Mouse (Mus musculus) limb, embryonic 15.5 days (tissue): ENCODE results near the gene Stk16. TPM values are rescaled to one million over a fixed set of nuclear protein-coding genes. Genes with fewer than 3 reads are reported as not detected.

Experiments
- ATAC-seq: fragments of 200-750 bp; cut with Nextera tagmentation; 2 replicates; pipeline ENCODE4 v1.8.0; 2017; ENCODE audit warnings: low read depth, moderate TSS enrichment; ENCODE audit not compliant: insufficient number of reproducible peaks, low FRiP score, low TSS enrichment
- H3K27ac ChIP-seq: fragments of 300-500 bp; sonication (generic); 2 replicates; pipeline ENCODE4 v1.5.1; 2015; ENCODE audit warnings: moderate library complexity, mild to moderate bottlenecking, inconsistent platforms
- H3K27me3 ChIP-seq: fragments of 300-500 bp; sonication (generic); 2 replicates; pipeline ENCODE4 v1.6.1; 2015; ENCODE audit warnings: inconsistent platforms
- H3K36me3 ChIP-seq: fragments of 300-500 bp; sonication (generic); 2 replicates; pipeline ENCODE4 v1.6.1; 2015; ENCODE audit warnings: inconsistent platforms
- H3K4me1 ChIP-seq: fragments of 300-500 bp; sonication (generic); 2 replicates; pipeline ENCODE4 v1.6.1; 2015; ENCODE audit warnings: inconsistent platforms
- H3K4me2 ChIP-seq: fragments of 300-500 bp; sonication (generic); 2 replicates; pipeline ENCODE4 v1.6.1; 2015; ENCODE audit warnings: mild to moderate bottlenecking, inconsistent platforms
- H3K4me3 ChIP-seq: fragments of 300-500 bp; sonication (generic); 2 replicates; pipeline ENCODE4 v1.5.1; 2015; ENCODE audit warnings: mild to moderate bottlenecking, inconsistent platforms
- H3K9ac ChIP-seq: fragments of 300-500 bp; sonication (generic); 2 replicates; pipeline ENCODE4 v1.6.1; 2015; ENCODE audit warnings: inconsistent platforms
- H3K9me3 ChIP-seq: fragments of 300-500 bp; sonication (generic); 2 replicates; pipeline ENCODE4 v1.6.1; 2016; ENCODE audit warnings: inconsistent platforms
- WGBS: fragments of 180-500 bp; shearing (Covaris S2); methylation state at CpG from one replicate; pipeline ENCODE4 v1.1.7; 2015; 5-methylcytosine and 5-hydroxymethylcytosine counted together
- polyA plus RNA-seq: library from polyadenylated mRNA; unstranded; fragments of >200 nt; fragmentation: Nextera tagmentation; extraction: Ambion mirVana; gene quantifications from 2 replicates; pipeline ENCODE4 v1.2.1, GENCODE M21; 2015

Stk16 gene
- polyA plus RNA-seq: 119 TPM in 2 replicates

GRCm38 (mm10) chr1:75210136-75211087, at the start of gene Stk16, which contains the start of gene Glb1l:
Gene Stk16 (plus strand): TSS chr1:75210838.
Gene Glb1l (minus strand): TSS chr1:75210813.
- Histone ChIP-seq H3K4me2 (peak within 1 kb of the TSS; percentile 85), H3K27me3 (no peaks in the 10 kb centered on the region), H3K4me3 (peak within 1 kb of the TSS; percentile 86), H3K4me1 (peaks cover 40% of the 10 kb centered on the region), H3K27ac (peak within 1 kb of the TSS; percentile 65), H3K36me3 (peaks cover 37% of the 10 kb centered on the region), H3K9ac (peak within 1 kb of the TSS; percentile 96), H3K9me3 (no peaks in the 10 kb centered on the region)
- 5% methylated on average over 42 of the region's 42 CpGs for WGBS
- peak; percentile 88 for ATAC-seq

- Histone ChIP-seq H3K36me3 (peaks cover 35% of the 10 kb centered on the region), H3K9me3 (no peaks in the 10 kb centered on the region), H3K4me2 (peak overlapping the region; percentile 76), H3K27me3 (no peaks in the 10 kb centered on the region), H3K4me1 (peaks cover 15% of the 10 kb centered on the region), H3K27ac (peak overlapping the region; percentile 94), H3K9ac (peak overlapping the region; percentile 79), H3K4me3 (peak overlapping the region; percentile 80)
- WGBS: 7% methylated on average over 7 of the region's 7 CpGs
- no peak; the same call in 1 of the 2 replicates for ATAC-seq
Measured at GRCm38 (mm10) chr1:75168093-75168471, 42.6 kb upstream of the Stk16 start.

DNA sequence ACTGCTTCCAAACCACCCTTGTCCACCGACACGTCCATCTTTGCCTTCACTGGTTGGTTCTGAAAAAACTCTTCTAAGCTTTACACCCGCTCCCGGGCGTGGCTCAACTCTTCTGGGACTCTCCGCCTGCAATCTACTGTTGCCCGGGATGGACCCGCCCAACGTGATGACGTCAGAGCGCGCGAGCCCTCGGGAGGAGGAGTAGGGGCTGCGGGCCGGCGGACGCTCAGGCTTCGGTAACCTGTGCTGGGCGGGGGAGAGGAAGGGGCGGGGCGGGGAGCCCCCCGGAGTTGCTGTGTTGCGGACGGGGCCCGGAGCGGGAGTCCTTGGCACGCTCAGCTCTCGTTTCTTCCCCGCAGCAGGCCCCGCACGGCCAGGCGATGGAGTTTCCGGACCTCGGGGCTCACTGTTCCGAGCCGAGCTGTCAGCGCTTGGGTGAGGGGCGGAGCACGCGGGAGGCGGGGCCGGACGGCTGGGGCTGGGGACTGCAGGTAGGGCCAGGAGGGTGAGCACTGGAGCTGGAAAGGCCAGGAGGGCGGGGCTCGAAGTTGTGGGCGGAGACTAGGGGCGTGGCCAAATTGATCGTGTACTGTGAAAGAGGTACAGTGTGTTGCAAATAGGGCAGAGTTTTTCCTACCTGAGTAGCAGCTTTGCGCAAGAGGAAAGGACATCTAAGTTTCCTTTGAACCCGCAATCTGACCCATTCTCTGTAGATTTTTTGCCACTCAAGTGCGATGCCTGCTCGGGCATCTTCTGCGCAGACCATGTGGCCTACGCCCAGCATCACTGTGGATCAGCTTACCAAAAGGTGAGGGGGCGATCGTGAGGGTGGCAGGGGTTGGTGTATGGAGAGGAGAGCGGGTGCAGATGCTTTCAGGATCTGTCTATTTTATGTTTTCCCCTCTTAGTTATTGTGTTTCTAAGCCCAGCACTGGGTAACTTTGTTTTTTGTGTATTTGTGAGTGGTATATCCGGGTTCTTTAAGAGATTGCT, 41.9 kb upstream of the Stk16 start, which contains the start of gene Zfand2b:
Gene Zfand2b (plus strand): TSS at position 175 of the 993 bp plus-strand sequence.
- under 1% methylated on average over 59 of the region's 59 CpGs for WGBS
- no peaks in the 10 kb centered on the region for H3K9me3 ChIP-seq
- peak within 1 kb of the TSS; percentile 94 for H3K27ac ChIP-seq
- no peaks in the 10 kb centered on the region for H3K27me3 ChIP-seq
- peaks cover 42% of the 10 kb centered on the region for H3K36me3 ChIP-seq
- peak; percentile 98 for ATAC-seq
- H3K4me1 ChIP-seq: peaks cover 15% of the 10 kb centered on the region
- peak within 1 kb of the TSS; percentile 76 for H3K4me2 ChIP-seq
- peak within 1 kb of the TSS; percentile 80 for H3K4me3 ChIP-seq
- peak within 1 kb of the TSS; percentile 79 for H3K9ac ChIP-seq

GRCm38 (mm10) chr1:75179334-75180104, 31.1 kb upstream of the Stk16 start:
- peaks cover 51% of the 10 kb centered on the region for H3K36me3 ChIP-seq
- ATAC-seq: peak; percentile 18; the same call in 1 of the 2 replicates
- H3K9ac ChIP-seq: peak overlapping the region; percentile 39
- H3K4me1 ChIP-seq: peaks cover 19% of the 10 kb centered on the region
- peak overlapping the region; percentile 53 for H3K4me3 ChIP-seq
- H3K4me2 ChIP-seq: peak overlapping the region; percentile 89
- H3K9me3 ChIP-seq: no peaks in the 10 kb centered on the region
- 7% methylated on average over 23 of the region's 23 CpGs for WGBS
- no peaks in the 10 kb centered on the region for H3K27me3 ChIP-seq
- peak overlapping the region; percentile 33 for H3K27ac ChIP-seq

GRCm38 (mm10) chr1:75180105-75180590, 30.5 kb upstream of the Stk16 start, which contains the start of gene Abcb6:
Gene Abcb6 (minus strand): TSS chr1:75180392.
- Histone ChIP-seq H3K4me1 (peaks cover 19% of the 10 kb centered on the region), H3K27ac (peak within 1 kb of the TSS; percentile 33), H3K9ac (peak within 1 kb of the TSS; percentile 39), H3K27me3 (no peaks in the 10 kb centered on the region), H3K9me3 (no peaks in the 10 kb centered on the region), H3K4me2 (peak within 1 kb of the TSS; percentile 89), H3K36me3 (peaks cover 53% of the 10 kb centered on the region), H3K4me3 (peak within 1 kb of the TSS; percentile 53)
- ATAC-seq: peak; percentile 83
- 0% methylated on average over 31 of the region's 31 CpGs for WGBS

GRCm38 (mm10) chr1:75180741-75181140, 29.9 kb upstream of the Stk16 start:
- H3K4me1 ChIP-seq: peaks cover 19% of the 10 kb centered on the region
- no peaks in the 10 kb centered on the region for H3K9me3 ChIP-seq
- peak overlapping the region; percentile 89 for H3K4me2 ChIP-seq
- no peaks in the 10 kb centered on the region for H3K27me3 ChIP-seq
- no peak overlapping the region for H3K27ac ChIP-seq
- WGBS: 40% methylated on average over 7 of the region's 7 CpGs
- H3K4me3 ChIP-seq: peak overlapping the region; percentile 53
- ATAC-seq: no peak
- no peak overlapping the region for H3K9ac ChIP-seq
- peaks cover 53% of the 10 kb centered on the region for H3K36me3 ChIP-seq

DNA sequence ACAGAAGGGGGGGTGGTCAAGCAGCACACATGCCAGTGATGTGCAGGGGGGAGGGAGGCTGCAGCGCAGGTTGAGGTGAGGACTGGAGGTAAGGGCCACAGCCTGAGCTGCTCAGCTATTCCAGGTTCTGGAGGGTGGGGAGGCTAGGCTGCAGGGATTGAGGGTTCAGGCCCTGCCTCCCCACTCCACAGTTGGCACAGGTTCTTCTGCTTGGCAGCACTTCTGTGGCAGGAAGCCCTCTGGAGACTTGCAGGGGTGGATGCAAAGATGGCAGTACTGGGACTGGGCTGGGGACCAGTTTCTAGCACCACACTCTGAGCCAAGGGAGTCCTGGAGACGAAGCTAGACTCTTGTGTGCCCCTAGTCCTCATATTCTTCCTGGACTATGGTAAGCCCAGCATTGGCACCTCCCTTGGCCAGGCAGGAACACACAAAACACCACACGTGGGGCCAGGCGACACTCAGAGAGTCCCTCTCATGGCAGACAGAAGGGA, 29.2 kb upstream of the Stk16 start:
- H3K4me2 ChIP-seq: no peak overlapping the region
- WGBS: 92% methylated on average over 4 of the region's 4 CpGs
- H3K4me3 ChIP-seq: no peak overlapping the region
- H3K9me3 ChIP-seq: no peaks in the 10 kb centered on the region
- H3K27me3 ChIP-seq: no peaks in the 10 kb centered on the region
- no peak overlapping the region for H3K27ac ChIP-seq
- ATAC-seq: no peak
- no peak overlapping the region for H3K9ac ChIP-seq
- H3K36me3 ChIP-seq: peaks cover 53% of the 10 kb centered on the region
- H3K4me1 ChIP-seq: peaks cover 19% of the 10 kb centered on the region

DNA sequence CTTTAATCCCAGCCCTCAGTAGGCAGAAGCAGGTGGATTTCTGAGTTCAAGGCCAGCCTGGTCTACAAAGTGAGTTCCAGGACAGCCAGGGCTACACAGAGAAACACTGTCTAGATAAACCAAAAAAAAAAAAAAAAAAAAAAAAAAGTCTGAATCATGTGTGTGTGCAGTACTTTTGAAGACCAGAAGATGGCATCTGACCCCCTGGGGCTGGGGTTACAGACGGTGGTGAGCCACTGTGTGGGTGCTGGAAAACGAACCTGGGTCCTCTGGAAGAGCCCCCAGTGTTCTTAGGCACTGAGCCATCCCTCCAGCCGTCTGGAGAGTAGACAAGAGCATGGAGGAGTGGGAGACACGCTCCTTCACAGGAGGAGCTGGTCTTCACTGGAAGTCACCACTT, 28.5 kb upstream of the Stk16 start:
- Histone ChIP-seq H3K4me1 (peaks cover 19% of the 10 kb centered on the region), H3K9me3 (no peaks in the 10 kb centered on the region), H3K36me3 (peaks cover 59% of the 10 kb centered on the region), H3K4me2 (no peak overlapping the region), H3K9ac (no peak overlapping the region), H3K27ac (no peak overlapping the region), H3K27me3 (no peaks in the 10 kb centered on the region), H3K4me3 (no peak overlapping the region)
- no peak for ATAC-seq
- 71% methylated on average over 4 of the region's 4 CpGs for WGBS

DNA sequence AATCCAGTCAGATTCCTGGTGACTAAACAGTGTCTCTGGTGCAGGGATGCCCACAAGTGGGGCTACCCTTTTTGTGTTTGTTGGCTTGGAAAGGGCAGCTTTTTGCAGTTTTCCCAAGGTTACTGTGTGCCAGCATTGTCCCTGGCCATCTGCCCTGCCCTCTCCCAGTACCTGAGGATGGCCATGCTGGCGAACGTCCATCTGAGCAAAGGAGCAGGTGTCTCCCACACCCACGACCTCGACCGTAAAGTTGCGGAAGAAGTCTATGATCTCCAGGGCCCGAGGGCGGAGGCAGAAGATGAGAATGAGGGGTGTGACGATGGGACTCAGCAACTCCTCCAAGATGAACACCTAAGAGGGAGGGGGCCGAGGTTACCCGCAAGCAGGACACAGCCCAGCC, 25.1 kb upstream of the Stk16 start:
- Histone ChIP-seq H3K4me1 (peaks cover 8% of the 10 kb centered on the region), H3K27me3 (no peaks in the 10 kb centered on the region), H3K9ac (no peak overlapping the region), H3K9me3 (no peaks in the 10 kb centered on the region), H3K27ac (no peak overlapping the region), H3K4me2 (no peak overlapping the region), H3K36me3 (peaks cover 67% of the 10 kb centered on the region), H3K4me3 (no peak overlapping the region)
- WGBS: 88% methylated on average over 11 of the region's 11 CpGs
- ATAC-seq: no peak

- ATAC-seq: no peak
- Histone ChIP-seq H3K9me3 (no peaks in the 10 kb centered on the region), H3K9ac (no peak overlapping the region), H3K27ac (no peak overlapping the region), H3K4me1 (peaks cover 14% of the 10 kb centered on the region), H3K36me3 (peaks cover 60% of the 10 kb centered on the region), H3K27me3 (no peaks in the 10 kb centered on the region), H3K4me2 (no peak overlapping the region), H3K4me3 (no peak overlapping the region)
Measured at GRCm38 (mm10) chr1:75187126-75187525, 23.5 kb upstream of the Stk16 start.
